Comparison of ENCODE assay signal across 8 mouse cellular contexts in the genomic region with DNA sequence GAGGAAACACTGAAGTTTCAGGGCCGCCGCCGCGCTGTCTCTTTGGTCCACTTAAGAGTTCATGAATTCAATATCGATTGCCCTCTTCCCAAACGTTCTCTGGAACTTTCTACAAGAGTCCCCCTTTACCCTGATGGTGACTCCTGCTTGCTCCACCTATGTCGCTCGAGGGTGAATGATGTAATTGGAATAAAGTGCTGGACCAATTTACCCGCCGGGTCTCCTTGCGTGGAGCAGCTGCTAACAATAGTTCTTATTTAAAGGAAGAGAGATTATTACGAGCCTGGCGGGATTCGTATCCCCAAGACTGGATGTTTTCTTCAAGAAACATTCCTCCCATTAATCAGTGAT. TPM values are rescaled to one million over a fixed set of nuclear protein-coding genes. Genes with fewer than 3 reads are reported as not detected.
DNase-seq lines count a peak whose midpoint lies in the region; ATAC-seq and TF ChIP-seq lines count a peak whose summit lies in the region.

A gene (minus strand): TSS at position 135 of the 351 bp plus-strand sequence.

- intact Hi-C loops in left cerebral cortex, adult 2 months (cut with DNase I), result loop anchor here (1.0 to 5.0 kb wide), 3 partner anchors 12 to 230 kb away; a partner anchor contains a TSS

- no peak for TF ChIP-seq CTCF in left cerebral cortex, adult 2 months (IDR thresholded peaks at IDR 0.05)
- TF ChIP-seq CTCF in cortical plate, adult 2 months (IDR thresholded peaks at IDR 0.05; ENCODE audit: extremely low read depth, insufficient read depth, low read length), result no peak
- no peak for TF ChIP-seq CTCF in midbrain, postnatal 0 days (IDR thresholded peaks at IDR 0.05)

- no peak for DNase-seq in left cerebral cortex, adult 2 months (ENCODE audit: extremely low spot score in 1 of 2, low spot score in 2 of 2)
- no peak for DNase-seq in left cerebral cortex, adult 9 months (ENCODE audit: low spot score in 2 of 2)
- no peak for DNase-seq in left cerebral cortex, adult 8-10 months (ENCODE audit: low spot score in 2 of 2)
- DNase-seq in midbrain, postnatal 0 days (ENCODE audit: low spot score), result no peak
- DNase-seq in right cerebral cortex, postnatal 14 days, result no peak
- no peak for DNase-seq in kidney, adult 18-20 months

- WGBS in heart, embryonic 11.5 days (ENCODE audit: insufficient replicate concordance), result 4% methylated on average over 14 of the region's 14 CpGs
- 7% methylated on average over 14 of the region's 14 CpGs for WGBS in midbrain, postnatal 0 days

- no peaks in the 10 kb centered on the region for H3K36me3 ChIP-seq in heart, embryonic 11.5 days (ENCODE audit: control insufficient read depth, insufficient read depth, low read length)
- H3K36me3 ChIP-seq in midbrain, postnatal 0 days (ENCODE audit: insufficient read depth, low read length), result no peaks in the 10 kb centered on the region

- H3K4me1 ChIP-seq in cortical plate, adult 2 months (ENCODE audit: control insufficient read depth, insufficient read depth, low read length), result no peaks in the 10 kb centered on the region
- H3K4me1 ChIP-seq in heart, embryonic 11.5 days (ENCODE audit: control insufficient read depth, insufficient read depth, low read length), result peaks cover 27% of the 10 kb centered on the region
- H3K4me1 ChIP-seq in midbrain, postnatal 0 days (ENCODE audit: insufficient read depth, low read length), result 0 out of 2 replicates have a peak, but pooled peaks cover 4% of the 10 kb centered on the region

- H3K27ac ChIP-seq in left cerebral cortex, adult 2 months, result peak within 1 kb of the TSS; percentile 100
- peak within 1 kb of the TSS; percentile 100 for H3K27ac ChIP-seq in cortical plate, adult 2 months (ENCODE audit: insufficient read depth, low read length)
- H3K27ac ChIP-seq in heart, embryonic 11.5 days (ENCODE audit: low read depth, low read length), result peak within 1 kb of the TSS; percentile 100
- peak within 1 kb of the TSS; percentile 86 for H3K27ac ChIP-seq in midbrain, postnatal 0 days (ENCODE audit: low read depth, low read length)

- TF ChIP-seq POLR2A in cortical plate, adult 2 months (IDR thresholded peaks at IDR 0.05; ENCODE audit: extremely low read depth, insufficient read depth, low read length), result no peak

- peak within 1 kb of the TSS; percentile 61 for H3K4me3 ChIP-seq in left cerebral cortex, adult 2 months
- H3K4me3 ChIP-seq in cortical plate, adult 2 months (ENCODE audit: insufficient read depth, low read length), result peak within 1 kb of the TSS; percentile 55
- peak within 1 kb of the TSS; percentile 96 for H3K4me3 ChIP-seq in heart, embryonic 11.5 days (ENCODE audit: low read depth, low read length)
- peak within 1 kb of the TSS; percentile 81 for H3K4me3 ChIP-seq in midbrain, postnatal 0 days (ENCODE audit: low read depth, low read length)

- peak within 1 kb of the TSS; percentile 100 for H3K9ac ChIP-seq in heart, embryonic 11.5 days (ENCODE audit: low read depth, low read length)
- peak within 1 kb of the TSS; percentile 77 for H3K9ac ChIP-seq in midbrain, postnatal 0 days (replicated peaks; ENCODE audit: low read length, poor library complexity, severe bottlenecking)

- peak; percentile 36; the same call in 1 of the 2 replicates for ATAC-seq in heart, embryonic 11.5 days (replicated peaks; ENCODE audit: insufficient number of reproducible peaks, low FRiP score, low TSS enrichment)
- peak; percentile 28 for ATAC-seq in midbrain, postnatal 0 days (ENCODE audit: low FRiP score)

- peak within 1 kb of the TSS; percentile 64 for H3K4me2 ChIP-seq in heart, embryonic 11.5 days
- peak within 1 kb of the TSS; percentile 79 for H3K4me2 ChIP-seq in midbrain, postnatal 0 days (ENCODE audit: low read depth, low read length, poor library complexity, severe bottlenecking)

- no peaks in the 10 kb centered on the region; the same call in 1 of the 2 replicates for H3K9me3 ChIP-seq in heart, embryonic 11.5 days (replicated peaks; ENCODE audit: control insufficient read depth, low read length)
- H3K9me3 ChIP-seq in midbrain, postnatal 0 days (ENCODE audit: low read length), result no peaks in the 10 kb centered on the region

- H3K27me3 ChIP-seq in heart, embryonic 11.5 days (ENCODE audit: control insufficient read depth, insufficient read depth, low read length), result no peaks in the 10 kb centered on the region
- H3K27me3 ChIP-seq in midbrain, postnatal 0 days (ENCODE audit: insufficient read depth, low read length), result no peaks in the 10 kb centered on the region

RNA-seq across cellular contexts. Expression of the gene that starts here (rescaled TPM):
- 10 to 100 TPM; 39.0 to 43.4 TPM for total RNA-seq in left cerebral cortex, adult 2 months (2021)
- polyA plus RNA-seq in cortical plate, adult 2 months (2012; rRNA removed), result 42.4 and 47.1 TPM in 2 replicates
- 878 and 906 TPM in 2 replicates for polyA plus RNA-seq in heart, embryonic 11.5 days (2014; fragmentation: Nextera tagmentation; extraction: Ambion mirVana)
- 10 to 100 TPM; 36.5 to 49.0 (median 45.3) TPM for total RNA-seq in left cerebral cortex, adult 8-10 months (2022)
- total RNA-seq in midbrain, postnatal 0 days (2014; rRNA removed), result 39.9 and 40.9 TPM in 2 replicates
- polyA plus RNA-seq in midbrain, postnatal 0 days (2015; fragmentation: Nextera tagmentation; extraction: Ambion mirVana), result 65.3 and 65.7 TPM in 2 replicates

Comparison
In these comparisons a context has a peak if more than half of its experiments do, and no peak if none do; other contexts are left out.
1. RNA of the gene that starts here (polyA plus RNA-seq): 878 to 906 TPM in heart, embryonic 11.5 days; 65.3 to 65.7 TPM in midbrain, postnatal 0 days and 42.4 to 47.1 TPM in cortical plate, adult 2 months; every median in the first group is over 10 times any median in the second.
2. Peak in every context shown above with its lines, with median percentiles within 50 percentile points of each other: H3K27ac ChIP-seq and H3K4me3 ChIP-seq.